Mouse (Mus musculus) heart, embryonic 11.5 days (tissue): ENCODE data around the gene Zmym3. TPM values are rescaled to one million over a fixed set of nuclear protein-coding genes. Genes with fewer than 3 reads are reported as not detected.

Experiments used
- ATAC-seq: fragments of 200-750 bp; cut with Nextera tagmentation; replicated peaks from 2 replicates; pipeline ENCODE4 v1.8.0; 2017; ENCODE audit warnings: moderate library complexity; ENCODE audit not compliant: insufficient number of reproducible peaks, low FRiP score, low TSS enrichment
- H3K27ac ChIP-seq: fragments of 300-500 bp; sonication (generic); 2 replicates; pipeline ENCODE4 v1.5.1; 2014; ENCODE audit warnings: mild to moderate bottlenecking, low read depth, low read length
- H3K27me3 ChIP-seq: fragments of 300-500 bp; sonication (generic); 2 replicates; pipeline ENCODE4 v1.6.1; 2014; ENCODE audit warnings: mild to moderate bottlenecking, low read length, mixed read lengths; ENCODE audit not compliant: control insufficient read depth, insufficient read depth
- H3K36me3 ChIP-seq: fragments of 300-500 bp; sonication (generic); 2 replicates; pipeline ENCODE4 v1.6.1; 2014; ENCODE audit warnings: mild to moderate bottlenecking, low read length, moderate library complexity, mixed read lengths; ENCODE audit not compliant: control insufficient read depth, insufficient read depth
- H3K4me1 ChIP-seq: fragments of 300-500 bp; sonication (generic); 2 replicates; pipeline ENCODE4 v1.6.1; 2014; ENCODE audit warnings: low read length; ENCODE audit not compliant: control insufficient read depth, insufficient read depth
- H3K4me2 ChIP-seq: fragments of 300-500 bp; sonication (generic); 2 replicates; pipeline ENCODE4 v1.6.1; 2014; ENCODE audit warnings: mild to moderate bottlenecking, moderate library complexity
- H3K4me3 ChIP-seq: fragments of 300-500 bp; sonication (generic); 2 replicates; pipeline ENCODE4 v1.5.1; 2014; ENCODE audit warnings: low read depth, low read length
- H3K9ac ChIP-seq: fragments of 300-500 bp; sonication (generic); 2 replicates; pipeline ENCODE4 v1.6.1; 2014; ENCODE audit warnings: mild to moderate bottlenecking, low read depth, low read length, moderate library complexity
- H3K9me3 ChIP-seq: fragments of 300-500 bp; sonication (generic); replicated peaks from 2 replicates; pipeline ENCODE4 v1.6.1; 2016; ENCODE audit warnings: low read length; ENCODE audit not compliant: control insufficient read depth
- WGBS: fragments of 180-500 bp; shearing (Covaris S2); extraction: QIAGEN DNeasy Blood & Tissue Kit; methylation state at CpG from one replicate; pipeline ENCODE4 v1.1.7; 2014; ENCODE audit not compliant: insufficient replicate concordance; 5-methylcytosine and 5-hydroxymethylcytosine counted together
- polyA plus RNA-seq: library from polyadenylated mRNA; unstranded; fragments of >200 nt; fragmentation: Nextera tagmentation; extraction: Ambion mirVana; gene quantifications from 2 replicates; pipeline ENCODE4 v1.2.1, GENCODE M21; 2014

The Zmym3 gene
- 22.1 and 22.4 TPM in 2 replicates for polyA plus RNA-seq

DNA sequence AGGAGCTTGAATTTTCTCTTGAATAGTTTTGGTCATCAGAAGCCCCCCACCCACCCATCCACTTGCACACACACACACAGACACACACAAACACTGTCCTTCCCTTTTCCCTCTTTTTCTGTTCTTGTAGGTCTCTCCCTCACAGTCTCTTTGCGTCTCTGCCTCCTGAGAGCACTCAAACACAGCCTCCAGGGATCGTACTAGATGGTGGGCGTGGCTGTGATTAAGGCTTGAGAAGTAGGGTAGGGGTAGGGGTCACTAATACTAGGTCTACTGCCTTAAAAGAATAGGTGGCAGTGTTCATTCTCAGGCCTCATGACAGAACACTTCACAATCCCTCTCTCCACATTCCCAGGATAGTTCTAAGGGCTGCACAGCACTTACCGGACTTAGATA is at the start of gene Zmym3:
Zmym3 (minus strand) TSS at position 150 of the 396 bp plus-strand sequence.
- Histone ChIP-seq H3K9me3 (no peaks in the 10 kb centered on the region), H3K27me3 (no peaks in the 10 kb centered on the region; the same call in 1 of the 2 replicates), H3K4me3 (peak within 1 kb of the TSS; percentile 64), H3K4me2 (peak within 1 kb of the TSS; percentile 72), H3K36me3 (no peaks in the 10 kb centered on the region), H3K4me1 (peaks cover 9% of the 10 kb centered on the region), H3K9ac (peak within 1 kb of the TSS; percentile 81), H3K27ac (peak within 1 kb of the TSS; percentile 62)
- WGBS, result 24% methylated on average over 4 of the region's 4 CpGs
- ATAC-seq, result no peak

DNA sequence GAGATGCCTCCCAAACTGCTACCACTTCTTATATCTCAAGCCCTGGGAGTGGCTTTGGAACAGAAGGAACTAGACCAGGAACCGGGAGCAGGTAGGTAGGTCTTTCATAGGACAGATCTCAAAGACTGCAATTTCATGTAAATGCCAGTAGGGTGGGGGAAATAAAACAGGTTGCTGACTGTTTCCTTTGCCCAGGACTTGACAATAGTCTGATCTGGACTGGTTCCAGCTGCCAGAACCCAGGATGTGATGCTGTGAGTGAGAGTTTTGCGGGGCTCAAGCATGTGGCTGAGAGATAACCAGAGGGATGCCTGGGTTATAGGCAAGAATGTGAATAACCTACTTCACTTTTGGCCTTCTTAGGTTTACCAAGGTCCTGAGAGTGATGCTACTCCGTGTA is 30.9 kb upstream of the Zmym3 start:
- H3K36me3 ChIP-seq, result 0 out of 2 replicates have a peak, but pooled peaks cover 3% of the 10 kb centered on the region
- no peak overlapping the region for H3K4me3 ChIP-seq
- no peak for ATAC-seq
- H3K9me3 ChIP-seq, result no peaks in the 10 kb centered on the region
- 74% methylated on average over 3 of the region's 3 CpGs for WGBS
- no peaks in the 10 kb centered on the region for H3K4me1 ChIP-seq
- no peaks in the 10 kb centered on the region for H3K27me3 ChIP-seq
- no peak overlapping the region for H3K4me2 ChIP-seq
- no peak overlapping the region for H3K27ac ChIP-seq
- no peak overlapping the region for H3K9ac ChIP-seq

DNA sequence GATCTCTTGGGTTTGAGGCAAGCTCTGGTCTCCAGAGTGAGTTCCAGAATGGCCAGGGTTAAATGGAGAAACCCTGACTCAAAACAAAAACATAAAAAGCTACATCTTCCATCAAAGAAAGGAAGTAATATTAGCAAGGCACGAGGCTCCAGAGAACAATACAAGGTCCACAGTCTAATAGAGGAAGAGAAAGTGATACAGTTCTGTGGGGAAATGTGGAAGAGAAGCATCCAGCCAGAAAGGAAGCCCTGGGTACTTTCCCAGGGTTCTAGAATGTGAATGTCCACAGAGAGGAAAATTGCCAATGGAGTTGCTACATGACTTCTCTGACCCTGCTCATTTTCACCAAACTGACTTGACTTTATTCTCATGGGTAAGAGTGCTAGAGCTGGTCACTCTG is 30.5 kb upstream of the Zmym3 start:
- 57% methylated on average over 1 of the region's 1 CpGs for WGBS
- H3K36me3 ChIP-seq, result peaks cover 3% of the 10 kb centered on the region; the same call in 1 of the 2 replicates
- no peak overlapping the region for H3K9ac ChIP-seq

DNA sequence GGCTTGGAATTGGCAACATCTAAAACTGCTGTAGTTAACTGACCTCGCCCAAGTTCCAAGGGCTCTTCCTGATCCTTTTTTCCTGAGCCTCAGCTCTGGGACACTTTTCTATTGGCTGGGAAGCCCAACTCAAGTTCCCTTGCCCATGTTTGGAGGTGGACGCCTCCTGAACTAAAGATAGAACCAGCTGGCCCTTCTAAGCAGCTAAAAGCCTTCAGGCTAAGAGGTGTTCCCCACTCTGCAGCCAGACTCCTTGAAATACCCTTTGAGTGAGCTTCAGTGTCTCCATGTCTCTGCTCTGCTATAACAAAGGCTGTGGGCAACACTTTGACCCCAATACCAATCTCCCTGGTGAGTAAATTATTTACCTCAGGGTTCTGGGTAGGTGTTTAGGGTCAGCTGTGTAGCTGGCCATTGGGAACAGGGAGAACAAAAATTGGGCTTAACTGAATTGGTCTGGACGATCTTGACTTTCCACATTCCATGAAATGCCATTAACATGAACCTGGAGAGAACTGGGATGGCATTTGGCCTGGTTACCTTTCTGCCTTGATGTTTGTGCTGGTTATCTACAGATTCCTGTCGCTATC is 28.3 kb upstream of the Zmym3 start, which contains the start of gene Itgb1bp2:
Itgb1bp2 (plus strand) TSS at position 203 of the 590 bp plus-strand sequence.
- Histone ChIP-seq H3K27me3 (no peaks in the 10 kb centered on the region), H3K4me1 (no peaks in the 10 kb centered on the region), H3K9me3 (no peaks in the 10 kb centered on the region), H3K4me3 (peak within 1 kb of the TSS; percentile 12), H3K27ac (peak within 1 kb of the TSS; percentile 71), H3K4me2 (peak within 1 kb of the TSS; percentile 45), H3K36me3 (peaks cover 6% of the 10 kb centered on the region), H3K9ac (peak within 1 kb of the TSS; percentile 49; the same call in 1 of the 2 replicates)
- WGBS, result 58% methylated on average over 4 of the region's 4 CpGs
- ATAC-seq, result 0 out of 2 replicates have a peak, but pooled peaks have one; percentile 14

More for the DNA sequence above, 30.5 kb upstream of the Zmym3 start:
- Histone ChIP-seq H3K9me3 (no peaks in the 10 kb centered on the region), H3K27me3 (no peaks in the 10 kb centered on the region), H3K27ac (no peak overlapping the region), H3K4me2 (no peak overlapping the region), H3K4me3 (no peak overlapping the region), H3K4me1 (no peaks in the 10 kb centered on the region)
- no peak for ATAC-seq

DNA sequence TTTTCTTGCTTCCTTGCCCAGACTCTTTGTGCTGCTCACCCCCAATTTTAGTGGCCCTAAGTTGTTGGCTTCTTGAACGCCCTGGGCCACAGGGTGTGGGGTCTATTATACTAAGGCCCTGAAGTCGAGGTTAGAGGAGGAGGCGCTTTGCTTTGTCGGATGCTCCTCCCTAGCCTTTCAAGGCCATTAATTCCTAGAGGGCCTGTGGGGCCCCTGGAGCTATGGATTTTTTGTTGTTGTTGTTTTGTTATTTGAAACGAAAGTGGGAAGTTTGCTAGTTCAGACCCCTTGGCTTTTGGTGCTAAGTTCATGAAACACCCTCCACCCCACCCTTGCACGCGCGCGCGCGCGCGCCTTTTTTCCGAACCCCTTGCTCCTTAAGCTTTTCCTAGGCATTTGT is 9.3 kb upstream of the Zmym3 start:
- Histone ChIP-seq H3K36me3 (no peaks in the 10 kb centered on the region), H3K4me3 (peak overlapping the region; percentile 67), H3K9me3 (no peaks in the 10 kb centered on the region), H3K9ac (peak overlapping the region; percentile 91), H3K27ac (peak overlapping the region; percentile 95), H3K4me2 (peak overlapping the region; percentile 63), H3K27me3 (no peaks in the 10 kb centered on the region), H3K4me1 (no peaks in the 10 kb centered on the region)
- WGBS, result 17% methylated on average over 14 of the region's 14 CpGs
- peak; percentile 41; the same call in 1 of the 2 replicates for ATAC-seq

DNA sequence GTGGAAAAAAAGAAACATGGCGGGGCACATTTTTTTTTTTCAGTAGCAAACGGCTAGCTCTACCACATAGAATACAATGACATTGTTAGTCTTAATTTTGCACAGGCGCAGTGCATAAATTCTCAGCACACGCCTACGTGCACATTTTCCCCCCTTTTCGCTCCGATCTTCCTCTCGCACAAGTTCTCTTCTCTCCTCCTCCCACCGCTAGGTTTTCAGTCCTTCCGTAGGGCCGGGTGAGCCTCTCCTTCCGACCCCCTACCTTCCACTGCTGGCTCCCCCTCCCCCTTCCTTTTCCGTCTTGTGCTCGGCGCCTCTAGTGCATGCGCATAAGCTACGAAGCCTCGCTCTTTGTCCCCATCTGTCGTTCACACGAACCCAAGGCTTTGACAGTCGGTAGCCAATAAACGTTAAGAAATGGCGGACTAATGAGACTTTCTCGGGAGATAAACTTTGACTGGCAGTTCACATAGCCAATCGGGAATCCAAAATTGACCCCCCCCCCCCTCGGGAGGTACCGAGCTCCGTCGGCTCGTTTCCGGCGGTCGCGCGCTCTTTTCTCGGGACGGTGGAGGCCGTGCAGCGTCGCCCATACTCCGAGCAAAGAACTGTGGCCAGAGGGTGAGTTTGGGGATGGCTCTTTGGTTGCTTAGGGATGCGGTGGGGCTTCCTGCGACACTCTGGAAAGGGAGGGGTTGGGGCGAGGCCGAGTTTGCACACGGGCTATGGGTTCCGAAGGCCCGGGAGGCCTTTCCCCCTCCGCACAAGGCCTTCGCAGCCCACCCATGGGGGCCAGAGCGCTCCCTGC is 8.7 kb upstream of the Zmym3 start, which contains the start of gene Nono:
Nono (plus strand) TSS at position 177 of the 808 bp plus-strand sequence.
- Histone ChIP-seq H3K4me3 (peak within 1 kb of the TSS; percentile 67), H3K36me3 (no peaks in the 10 kb centered on the region), H3K4me1 (no peaks in the 10 kb centered on the region), H3K27me3 (no peaks in the 10 kb centered on the region), H3K27ac (peak within 1 kb of the TSS; percentile 95), H3K9ac (peak within 1 kb of the TSS; percentile 91), H3K4me2 (peak within 1 kb of the TSS; percentile 63), H3K9me3 (no peaks in the 10 kb centered on the region)
- 12% methylated on average over 50 of the region's 51 CpGs for WGBS
- peak; percentile 94 for ATAC-seq

DNA sequence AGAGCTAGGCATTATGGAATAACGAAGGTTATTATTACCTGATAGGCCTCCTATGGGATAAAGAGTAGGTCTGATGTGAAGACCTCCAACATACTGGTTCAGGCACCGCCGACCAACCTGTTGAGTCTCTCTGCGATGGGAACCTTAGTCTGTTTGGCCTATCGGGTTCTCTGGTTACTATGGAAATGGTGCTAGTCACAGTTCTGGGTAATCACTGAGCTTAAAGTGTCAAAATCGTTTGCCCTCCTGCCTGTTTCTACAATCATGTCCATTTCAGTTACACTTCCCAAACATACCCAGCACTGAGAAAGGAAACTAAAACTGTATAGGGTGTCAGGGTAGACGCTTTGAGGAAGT is 8.1 kb upstream of the Zmym3 start:
- no peaks in the 10 kb centered on the region for H3K36me3 ChIP-seq
- H3K4me2 ChIP-seq, result peak overlapping the region; percentile 60
- no peaks in the 10 kb centered on the region for H3K4me1 ChIP-seq
- H3K9me3 ChIP-seq, result no peaks in the 10 kb centered on the region
- H3K4me3 ChIP-seq, result peak overlapping the region; percentile 39
- no peak for ATAC-seq
- H3K27me3 ChIP-seq, result no peaks in the 10 kb centered on the region
- H3K9ac ChIP-seq, result peak overlapping the region; percentile 70
- H3K27ac ChIP-seq, result peak overlapping the region; percentile 87
- 25% methylated on average over 7 of the region's 7 CpGs for WGBS

DNA sequence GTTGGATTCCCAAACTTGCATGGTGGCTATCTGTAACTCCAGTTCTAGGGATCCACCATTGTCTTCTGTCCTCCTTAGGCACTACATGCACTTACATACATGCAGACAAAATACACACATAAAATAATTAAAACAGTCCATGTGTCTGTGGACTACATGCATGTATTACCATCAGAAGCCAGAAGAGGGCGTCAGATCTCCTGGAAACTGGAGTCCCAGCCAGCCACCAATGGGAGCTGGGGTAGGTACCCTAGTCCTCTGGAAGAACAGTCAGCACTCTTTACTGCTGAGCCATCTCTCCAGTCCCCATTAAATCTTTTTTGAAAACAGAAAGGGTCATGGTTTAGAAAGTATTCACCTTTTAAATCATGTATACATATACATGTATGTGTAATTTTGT is 7.1 kb upstream of the Zmym3 start:
- H3K27me3 ChIP-seq, result no peaks in the 10 kb centered on the region
- no peak for ATAC-seq
- no peaks in the 10 kb centered on the region for H3K4me1 ChIP-seq
- no peak overlapping the region for H3K9ac ChIP-seq
- 0% methylated on average over 1 of the region's 1 CpGs for WGBS
- H3K9me3 ChIP-seq, result no peaks in the 10 kb centered on the region
- no peak overlapping the region for H3K4me3 ChIP-seq
- no peaks in the 10 kb centered on the region for H3K36me3 ChIP-seq
- no peak overlapping the region for H3K27ac ChIP-seq
- H3K4me2 ChIP-seq, result no peak overlapping the region
